ENCODE assay signal across 9 mouse cellular contexts in the genomic region with DNA sequence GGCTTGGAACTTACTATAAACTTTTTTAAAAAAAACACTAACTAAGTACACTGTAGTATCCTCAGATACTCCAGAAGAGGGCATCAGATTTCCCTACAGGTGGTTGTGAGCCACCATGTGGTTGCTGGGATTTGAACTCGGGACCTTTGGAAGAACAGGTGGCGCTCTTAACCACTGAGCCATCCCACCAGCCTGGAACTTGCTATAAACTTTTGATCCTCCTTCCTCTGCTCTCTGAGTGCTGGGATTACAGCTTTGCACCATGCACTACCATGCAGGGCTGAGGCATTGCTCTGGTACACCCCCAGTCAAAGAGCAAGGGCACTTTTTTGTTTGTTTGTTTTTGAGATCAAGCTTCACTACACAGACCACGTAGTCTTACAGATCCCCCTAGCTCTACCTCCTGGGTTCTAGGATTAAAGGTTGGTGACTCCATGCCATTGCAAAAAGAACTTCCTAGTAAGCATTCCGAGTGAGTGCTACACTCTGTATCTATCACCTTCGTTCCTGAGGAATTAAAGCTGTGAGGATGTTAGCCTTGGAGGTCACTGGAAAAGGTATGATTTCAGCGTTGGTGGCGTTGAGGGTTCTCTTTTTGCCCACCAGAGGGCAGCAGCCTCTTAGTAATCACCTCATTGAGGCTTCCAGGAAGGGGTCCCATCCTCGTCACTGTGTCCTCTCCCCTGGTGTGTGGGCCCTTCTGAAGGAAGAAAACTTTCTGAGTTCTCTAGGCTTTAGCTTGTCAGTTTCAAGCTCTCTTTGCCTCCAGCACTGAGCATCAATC. TPM values are rescaled to one million over a fixed set of nuclear protein-coding genes. Genes with fewer than 3 reads are reported as not detected.
A peak's percentile ranks its signal among the peaks of the same experiment; 100 is the strongest.
DNase-seq lines count a peak whose midpoint lies in the region; ATAC-seq and TF ChIP-seq lines count a peak whose summit lies in the region.
"Had no signal": no experiment of that assay in that cellular context is flagged by ENCODE, and none has a peak within 500 bp of the region (broad histone marks: within the 10 kb centered on the region; RNA-seq: fewer than 3 reads in every experiment).

No protein-coding gene starts in this region.

- H3K9ac ChIP-seq in kidney, embryonic 15.5 days, result no peak overlapping the region
- no peak overlapping the region for H3K9ac ChIP-seq in hindbrain, embryonic 14.5 days

- peaks cover 16% of the 10 kb centered on the region for H3K4me1 ChIP-seq in kidney, embryonic 15.5 days
- H3K4me1 ChIP-seq in hindbrain, embryonic 14.5 days (replicated peaks; ENCODE audit: control insufficient read depth, insufficient read depth, low read length), result peaks cover 9% of the 10 kb centered on the region; the same call in 1 of the 2 replicates
- peaks cover 2% of the 10 kb centered on the region for H3K4me1 ChIP-seq in testis, adult 2 months (ENCODE audit: control insufficient read depth, insufficient read depth, low read length)

- WGBS in kidney, embryonic 15.5 days, result 32% methylated on average over 8 of the region's 8 CpGs
- 38% methylated on average over 8 of the region's 8 CpGs for WGBS in hindbrain, embryonic 14.5 days

- no peak for ATAC-seq in kidney, embryonic 15.5 days (replicated peaks; ENCODE audit: low FRiP score)
- no peak for ATAC-seq in hindbrain, embryonic 14.5 days (ENCODE audit: low FRiP score)
- peak; percentile 75 for ATAC-seq in monocyte, adult 5-6 weeks (replicated peaks; ENCODE audit: insufficient number of reproducible peaks, low FRiP score, low TSS enrichment, poor library complexity, severe bottlenecking)

- TF ChIP-seq POLR2A in testis, adult 2 months (IDR thresholded peaks at IDR 0.05; ENCODE audit: control insufficient read depth, low read depth, low read length), result no peak

- no peaks in the 10 kb centered on the region for H3K36me3 ChIP-seq in kidney, embryonic 15.5 days
- H3K36me3 ChIP-seq in hindbrain, embryonic 14.5 days (replicated peaks; ENCODE audit: control insufficient read depth, insufficient read depth), result no peaks in the 10 kb centered on the region
- no peaks in the 10 kb centered on the region for H3K36me3 ChIP-seq in testis, adult 2 months (ENCODE audit: control insufficient read depth, insufficient read depth, low read length)

- DNase-seq in kidney, adult 11 months, result peak; percentile 21
- DNase-seq in T-cell, adult 2 months (ENCODE audit: low spot score), result peak; percentile 38
- peak; percentile 87 for DNase-seq in embryo, embryonic 10.5 days (ENCODE audit: low spot score)
- peak; percentile 86 for DNase-seq in hindbrain, embryonic 14.5 days (ENCODE audit: low spot score)
- DNase-seq in left cerebral cortex, postnatal 25 days (ENCODE audit: low spot score in 2 of 2), result peak; percentile 45 to 47

- H3K9me3 ChIP-seq in kidney, embryonic 15.5 days (replicated peaks), result no peaks in the 10 kb centered on the region
- no peaks in the 10 kb centered on the region for H3K9me3 ChIP-seq in hindbrain, embryonic 14.5 days (ENCODE audit: control insufficient read depth, low read length)

- no peaks in the 10 kb centered on the region for H3K27me3 ChIP-seq in kidney, embryonic 15.5 days
- peaks cover 26% of the 10 kb centered on the region for H3K27me3 ChIP-seq in hindbrain, embryonic 14.5 days (ENCODE audit: control insufficient read depth, insufficient read depth, low read length)
- H3K27me3 ChIP-seq in testis, adult 2 months (ENCODE audit: control insufficient read depth, insufficient read depth, low read length), result no peaks in the 10 kb centered on the region

- H3K4me3 ChIP-seq in kidney, embryonic 15.5 days (replicated peaks), result no peak overlapping the region
- H3K4me3 ChIP-seq in hindbrain, embryonic 14.5 days (replicated peaks; ENCODE audit: low read length), result no peak overlapping the region
- no peak overlapping the region for H3K4me3 ChIP-seq in testis, adult 2 months (ENCODE audit: control insufficient read depth, low read depth, low read length)

- no peak overlapping the region for H3K27ac ChIP-seq in kidney, embryonic 15.5 days
- no peak overlapping the region for H3K27ac ChIP-seq in hindbrain, embryonic 14.5 days
- no peak overlapping the region for H3K27ac ChIP-seq in testis, adult 2 months (ENCODE audit: control insufficient read depth, insufficient read depth, low read depth, low read length)
- H3K27ac ChIP-seq: macrophage had no signal

- no peak overlapping the region for H3K4me2 ChIP-seq in kidney, embryonic 15.5 days
- H3K4me2 ChIP-seq in hindbrain, embryonic 14.5 days (replicated peaks), result no peak overlapping the region

- peak; percentile 62; the same call in 1 of the 2 replicates for TF ChIP-seq CTCF in testis, adult 2 months (IDR thresholded peaks at IDR 0.05; ENCODE audit: control insufficient read depth, insufficient read depth, insufficient replicate concordance, low read depth, low read length)

- intact Hi-C loops in left cerebral cortex, postnatal 25 days (cut with DNase I), result loop anchor here (1.0 to 2.0 kb wide), 2 partner anchors 141 to 241 kb away; no protein-coding TSS in a partner anchor

RNA-seq across cellular contexts. Expression of gene 5730409E04Rik, which starts 9.5 kb away (rescaled TPM):
- 1.6 and 2.2 TPM in 2 replicates for polyA plus RNA-seq in kidney, embryonic 15.5 days (2015; fragmentation: Nextera tagmentation; extraction: Ambion mirVana)
- 15.6 and 16.8 TPM in 2 replicates for polyA plus RNA-seq in hindbrain, embryonic 14.5 days (2014; fragmentation: Nextera tagmentation; extraction: Ambion mirVana)
- 10 to 100 TPM; 74.8 to 76.0 TPM for total RNA-seq in left cerebral cortex, postnatal 25 days (2021)
- 2.3 to 6.4 TPM (median 3.7 TPM) in 3 replicates for total RNA-seq in monocyte, adult 5-6 weeks (2017)
- polyA plus RNA-seq in testis, adult 2 months (2012; rRNA removed), result 2.2 and 2.4 TPM in 2 replicates

RNA-seq across cellular contexts. Expression of gene Clspn, which starts 43.4 kb away (rescaled TPM):
- polyA plus RNA-seq in kidney, embryonic 15.5 days (2015; fragmentation: Nextera tagmentation; extraction: Ambion mirVana), result 39.2 and 40.3 TPM in 2 replicates
- 3.7 and 5.8 TPM in 2 replicates for polyA plus RNA-seq in hindbrain, embryonic 14.5 days (2014; fragmentation: Nextera tagmentation; extraction: Ambion mirVana)
- 1 to 10 TPM; 1.2 to 1.6 TPM for total RNA-seq in left cerebral cortex, postnatal 25 days (2021)
- 1.7 to 15.5 TPM (median 9.2 TPM) in 3 replicates for total RNA-seq in monocyte, adult 5-6 weeks (2017)
- polyA plus RNA-seq in testis, adult 2 months (2012; rRNA removed), result 1.6 and 2.2 TPM in 2 replicates

Comparison
In these comparisons a context has a peak if more than half of its experiments do, and no peak if none do; other contexts are left out.
1. DNase-seq: peak in every context shown above with its lines; median percentile 87 in embryo, embryonic 10.5 days; 86 in hindbrain, embryonic 14.5 days; 46 in left cerebral cortex, postnatal 25 days; 38 in T-cell, adult 2 months; 21 in kidney, adult 11 months.